Mouse (Mus musculus) lung, postnatal 36 days (tissue): ENCODE data around the gene Itga9.
A peak's percentile ranks its signal among the peaks of the same experiment; 100 is the strongest.
"Not testable (repeated sequence)": the region's sequence is repeated elsewhere in the genome, so short reads cannot be mapped to it uniquely, and the experiment has no call there.

Source experiments
- DNase-seq: peaks from one replicate; pipeline ENCODE4 v3.0.0; 2022; ENCODE audit warnings: mixed read lengths

The Itga9 gene

GRCm38 (mm10) chr9:118606148-118606816, at the start of gene Itga9:
Gene Itga9, plus strand, starts transcription at chr9:118606690.
- DNase-seq = peak; percentile 83

GRCm38 (mm10) chr9:118556951-118557780, 49.3 kb upstream of the Itga9 start:
- peak; percentile 27 for DNase-seq

GRCm38 (mm10) chr9:118563356-118563755, 43.1 kb upstream of the Itga9 start:
- DNase-seq = no peak

GRCm38 (mm10) chr9:118563866-118564265, 42.6 kb upstream of the Itga9 start:
- DNase-seq = no peak

- no peak for DNase-seq
These were observed 41.8 kb upstream of the Itga9 start for GRCm38 (mm10) chr9:118564696-118565095.

GRCm38 (mm10) chr9:118569328-118569727, 37.2 kb upstream of the Itga9 start:
- DNase-seq = no peak

- no peak for DNase-seq
These were observed 35.6 kb upstream of the Itga9 start for GRCm38 (mm10) chr9:118570865-118571264.

- DNase-seq = no peak
These were observed 34.8 kb upstream of the Itga9 start for GRCm38 (mm10) chr9:118571701-118572100.

- DNase-seq = no peak
These were observed 31.6 kb upstream of the Itga9 start for GRCm38 (mm10) chr9:118574911-118575310.

GRCm38 (mm10) chr9:118580371-118580770, 26.1 kb upstream of the Itga9 start:
- DNase-seq = no peak

- DNase-seq = no peak
These were observed 23.7 kb upstream of the Itga9 start for GRCm38 (mm10) chr9:118582757-118583156.

GRCm38 (mm10) chr9:118584838-118585237, 21.7 kb upstream of the Itga9 start:
- no peak for DNase-seq

GRCm38 (mm10) chr9:118585998-118586397, 20.5 kb upstream of the Itga9 start:
- no peak for DNase-seq

- DNase-seq = no peak
These were observed 19.4 kb upstream of the Itga9 start for GRCm38 (mm10) chr9:118587115-118587514.

- no peak for DNase-seq
These were observed 17.2 kb upstream of the Itga9 start for GRCm38 (mm10) chr9:118589249-118589648.

GRCm38 (mm10) chr9:118590230-118590629, 16.3 kb upstream of the Itga9 start:
- DNase-seq = no peak

GRCm38 (mm10) chr9:118591633-118592032, 14.9 kb upstream of the Itga9 start:
- no peak for DNase-seq

GRCm38 (mm10) chr9:118592585-118593249, 13.8 kb upstream of the Itga9 start:
- peak; percentile 71 for DNase-seq

GRCm38 (mm10) chr9:118593443-118593842, 13.0 kb upstream of the Itga9 start:
- no peak for DNase-seq

GRCm38 (mm10) chr9:118596767-118597166, 9.7 kb upstream of the Itga9 start:
- no peak for DNase-seq

- DNase-seq = not testable (repeated sequence)
These were observed 6.1 kb upstream of the Itga9 start for GRCm38 (mm10) chr9:118600393-118600792.

GRCm38 (mm10) chr9:118602576-118602975, 3.9 kb upstream of the Itga9 start:
- no peak for DNase-seq

GRCm38 (mm10) chr9:118606817-118607371, 404 bp downstream of the Itga9 start:
- DNase-seq = peak; percentile 38
